Mouse (Mus musculus) neural tube, embryonic 15.5 days (tissue): ENCODE results near the gene Olfr65. TPM values are rescaled to one million over a fixed set of nuclear protein-coding genes. Genes with fewer than 3 reads are reported as not detected.

Experiments used
- ATAC-seq: fragments of 200-750 bp; cut with Nextera tagmentation; 2 replicates; pipeline ENCODE4 v1.8.0; 2017; ENCODE audit warnings: mild to moderate bottlenecking, moderate TSS enrichment, moderate library complexity; ENCODE audit not compliant: low FRiP score
- H3K27ac ChIP-seq: fragments of 300-500 bp; sonication (generic); replicated peaks from 2 replicates; pipeline ENCODE4 v1.5.1; 2015; ENCODE audit warnings: mild to moderate bottlenecking, inconsistent platforms
- H3K27me3 ChIP-seq: fragments of 300-500 bp; sonication (generic); replicated peaks from 2 replicates; pipeline ENCODE4 v1.6.1; 2015; ENCODE audit warnings: inconsistent platforms
- H3K36me3 ChIP-seq: fragments of 300-500 bp; sonication (generic); 2 replicates; pipeline ENCODE4 v1.6.1; 2015; ENCODE audit warnings: inconsistent platforms
- H3K4me1 ChIP-seq: fragments of 300-500 bp; sonication (generic); 2 replicates; pipeline ENCODE4 v1.6.1; 2015; ENCODE audit warnings: inconsistent platforms
- H3K4me2 ChIP-seq: fragments of 300-500 bp; sonication (generic); 2 replicates; pipeline ENCODE4 v1.6.1; 2015; ENCODE audit warnings: inconsistent platforms, mild to moderate bottlenecking, moderate library complexity
- H3K4me3 ChIP-seq: fragments of 300-500 bp; sonication (generic); replicated peaks from 2 replicates; pipeline ENCODE4 v1.5.1; 2015; ENCODE audit warnings: mild to moderate bottlenecking, inconsistent platforms
- H3K9ac ChIP-seq: fragments of 300-500 bp; sonication (generic); replicated peaks from 2 replicates; pipeline ENCODE4 v1.6.1; 2015; ENCODE audit warnings: mild to moderate bottlenecking, inconsistent platforms
- H3K9me3 ChIP-seq: fragments of 300-500 bp; sonication (generic); replicated peaks from 2 replicates; pipeline ENCODE4 v1.6.1; 2016; ENCODE audit warnings: inconsistent platforms
- WGBS: fragments of 180-500 bp; shearing (Covaris S2); methylation state at CpG from one replicate; pipeline ENCODE4 v1.1.7; 2015; ENCODE audit warnings: mixed read lengths; 5-methylcytosine and 5-hydroxymethylcytosine counted together
- polyA plus RNA-seq: library from polyadenylated mRNA; unstranded; fragments of >200 nt; fragmentation: Nextera tagmentation; extraction: Ambion mirVana; gene quantifications from 2 replicates; pipeline ENCODE4 v1.2.1, GENCODE M21; 2015

Olfr65 gene
- polyA plus RNA-seq = not detected in 2 replicates

DNA sequence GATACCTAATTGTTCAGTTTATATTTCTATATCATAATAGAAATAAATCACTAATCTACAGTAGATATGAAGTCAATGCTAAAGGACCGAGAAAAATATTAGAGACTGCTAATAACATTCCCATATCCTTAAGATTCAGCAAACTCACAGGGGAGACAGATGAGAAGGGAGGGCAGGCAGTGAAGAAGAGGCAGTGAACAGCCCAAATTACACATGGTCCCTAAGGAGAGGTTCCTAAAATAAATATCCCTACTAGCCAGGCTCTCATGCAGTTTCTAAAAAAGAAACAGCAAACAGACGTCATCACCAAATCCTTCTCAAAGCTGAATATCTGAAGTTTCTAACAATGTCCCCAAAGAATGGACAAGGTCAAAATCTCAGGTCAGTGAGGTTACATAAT is at the start of gene Olfr65:
Olfr65 (plus strand) TSS at position 301 of the 400 bp plus-strand sequence.
- H3K4me3 ChIP-seq = no peak within 1 kb of the TSS
- 77% methylated on average over 2 of the region's 2 CpGs for WGBS

DNA sequence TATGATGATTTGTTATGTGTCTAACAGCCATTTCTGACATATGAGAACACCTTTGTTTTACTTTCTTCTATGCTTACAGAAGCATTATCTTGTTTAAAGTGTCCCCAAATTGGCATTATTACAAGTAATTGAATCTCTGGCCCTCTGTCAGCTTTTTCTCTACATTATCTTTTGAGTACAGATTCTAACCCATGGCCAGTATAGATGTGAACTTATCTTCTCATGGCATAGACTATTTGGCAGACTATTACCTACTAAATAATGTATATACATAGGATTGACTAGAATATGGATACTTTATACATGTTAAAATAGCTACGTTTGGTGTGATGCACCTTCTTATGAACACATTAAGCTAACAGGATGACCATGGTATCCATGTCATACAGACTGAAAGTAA is 48.6 kb upstream of the Olfr65 start:
- Histone ChIP-seq H3K9me3 (no peaks in the 10 kb centered on the region), H3K4me1 (no peaks in the 10 kb centered on the region), H3K27ac (no peak overlapping the region), H3K9ac (no peak overlapping the region), H3K27me3 (no peaks in the 10 kb centered on the region), H3K4me2 (no peak overlapping the region), H3K4me3 (no peak overlapping the region), H3K36me3 (no peaks in the 10 kb centered on the region)
- 91% methylated on average over 1 of the region's 1 CpGs for WGBS
- ATAC-seq = no peak

More for the DNA sequence above, at the start of gene Olfr65:
- Histone ChIP-seq H3K36me3 (no peaks in the 10 kb centered on the region), H3K4me2 (no peak within 1 kb of the TSS), H3K9me3 (no peaks in the 10 kb centered on the region), H3K27me3 (no peaks in the 10 kb centered on the region), H3K27ac (no peak within 1 kb of the TSS), H3K9ac (no peak within 1 kb of the TSS), H3K4me1 (no peaks in the 10 kb centered on the region)
- ATAC-seq = no peak

DNA sequence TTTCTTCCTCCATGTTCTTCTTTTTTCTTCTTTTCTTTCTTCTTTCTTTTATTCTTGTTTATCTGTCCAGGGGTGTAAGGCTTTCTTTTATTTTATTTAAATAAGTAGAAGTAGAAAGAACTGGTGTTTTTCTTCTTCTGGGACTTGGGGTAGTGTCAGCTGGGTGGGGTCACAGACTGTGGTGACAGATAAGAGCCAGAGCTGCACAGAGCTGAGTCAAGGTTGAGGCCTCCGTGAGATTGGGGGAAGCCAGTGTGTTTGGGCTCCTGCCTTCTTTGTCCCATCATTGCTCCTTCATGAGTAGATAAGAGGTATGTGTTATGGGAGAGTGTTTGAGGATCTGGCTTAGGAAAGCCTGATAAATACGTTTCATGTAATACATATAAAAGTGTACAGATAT is 44.2 kb upstream of the Olfr65 start:
- ATAC-seq = no peak
- H3K27ac ChIP-seq = no peak overlapping the region
- H3K4me3 ChIP-seq = no peak overlapping the region
- no peaks in the 10 kb centered on the region for H3K36me3 ChIP-seq
- H3K9me3 ChIP-seq = no peaks in the 10 kb centered on the region
- no peak overlapping the region for H3K4me2 ChIP-seq
- H3K9ac ChIP-seq = no peak overlapping the region
- no peaks in the 10 kb centered on the region for H3K27me3 ChIP-seq
- WGBS = 81% methylated on average over 2 of the region's 2 CpGs
- no peaks in the 10 kb centered on the region for H3K4me1 ChIP-seq

DNA sequence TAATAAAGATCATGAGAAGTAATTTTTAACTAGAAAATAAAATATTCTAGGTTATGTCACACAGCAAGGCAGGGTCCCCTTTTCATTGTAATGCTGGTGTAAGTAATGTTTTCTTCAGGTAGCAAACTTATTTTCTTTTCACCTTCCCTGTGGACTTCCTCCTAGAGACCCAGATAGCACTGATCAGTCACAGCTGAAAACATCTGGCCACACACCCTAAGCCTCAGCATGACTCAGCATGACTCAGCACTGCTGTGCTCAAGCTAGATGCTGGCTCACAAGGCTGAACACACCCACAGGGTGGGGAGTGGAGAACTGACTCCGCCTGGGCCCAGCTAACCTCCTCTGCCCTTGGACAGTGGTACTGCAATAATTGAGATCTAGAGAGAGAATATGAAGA is 42.4 kb upstream of the Olfr65 start:
- 62% methylated on average over 1 of the region's 1 CpGs for WGBS
- Histone ChIP-seq H3K27me3 (no peaks in the 10 kb centered on the region), H3K4me3 (no peak overlapping the region), H3K27ac (no peak overlapping the region), H3K4me2 (no peak overlapping the region), H3K4me1 (no peaks in the 10 kb centered on the region), H3K36me3 (no peaks in the 10 kb centered on the region), H3K9ac (no peak overlapping the region), H3K9me3 (no peaks in the 10 kb centered on the region)
- ATAC-seq = no peak

DNA sequence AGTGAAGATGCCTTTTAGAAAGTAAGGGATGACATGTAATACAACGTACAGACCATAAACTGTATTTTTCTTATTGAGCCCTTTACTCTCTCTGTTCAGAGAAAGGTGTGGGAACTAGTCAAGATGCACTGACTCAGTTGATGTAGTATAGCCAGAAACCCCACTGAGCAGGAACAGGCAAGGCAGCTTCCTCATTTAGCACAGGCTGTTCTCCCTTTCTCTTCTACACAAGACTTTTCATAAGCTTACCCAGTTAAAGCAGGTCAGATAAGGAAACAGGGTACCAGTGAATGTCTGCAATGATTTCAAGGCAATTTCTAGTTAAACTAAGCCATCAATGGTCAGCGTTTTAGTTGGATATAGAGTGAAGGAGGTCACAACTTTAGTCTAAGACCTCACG is 41.8 kb upstream of the Olfr65 start:
- Histone ChIP-seq H3K9me3 (no peaks in the 10 kb centered on the region), H3K9ac (no peak overlapping the region), H3K4me3 (no peak overlapping the region), H3K27me3 (no peaks in the 10 kb centered on the region), H3K4me2 (no peak overlapping the region), H3K36me3 (no peaks in the 10 kb centered on the region), H3K4me1 (no peaks in the 10 kb centered on the region), H3K27ac (no peak overlapping the region)
- 88% methylated on average over 3 of the region's 3 CpGs for WGBS
- no peak for ATAC-seq

DNA sequence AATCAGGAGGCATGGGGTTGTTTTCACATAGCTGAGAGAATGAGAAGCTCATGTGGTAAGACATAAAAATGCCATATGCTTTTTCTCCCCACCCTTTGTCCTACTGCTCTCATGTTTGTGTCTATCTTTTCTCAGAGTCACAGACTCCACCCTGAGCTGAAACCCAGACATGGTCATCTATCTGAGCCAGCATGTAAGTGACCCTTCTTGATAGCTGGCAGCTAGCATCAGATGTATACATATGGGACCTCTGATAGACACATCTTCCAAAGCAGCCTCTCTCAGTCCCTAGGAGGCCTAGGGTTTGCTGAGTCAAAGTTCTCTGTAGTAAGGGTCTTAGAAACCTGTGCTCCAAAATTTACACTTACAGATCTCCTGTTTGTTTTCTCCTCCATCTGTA is 37.6 kb upstream of the Olfr65 start:
- H3K4me1 ChIP-seq = no peaks in the 10 kb centered on the region
- no peak for ATAC-seq
- H3K4me2 ChIP-seq = no peak overlapping the region
- no peaks in the 10 kb centered on the region for H3K9me3 ChIP-seq
- no peaks in the 10 kb centered on the region for H3K36me3 ChIP-seq
- H3K4me3 ChIP-seq = no peak overlapping the region
- H3K27ac ChIP-seq = no peak overlapping the region
- H3K9ac ChIP-seq = no peak overlapping the region
- H3K27me3 ChIP-seq = no peaks in the 10 kb centered on the region

DNA sequence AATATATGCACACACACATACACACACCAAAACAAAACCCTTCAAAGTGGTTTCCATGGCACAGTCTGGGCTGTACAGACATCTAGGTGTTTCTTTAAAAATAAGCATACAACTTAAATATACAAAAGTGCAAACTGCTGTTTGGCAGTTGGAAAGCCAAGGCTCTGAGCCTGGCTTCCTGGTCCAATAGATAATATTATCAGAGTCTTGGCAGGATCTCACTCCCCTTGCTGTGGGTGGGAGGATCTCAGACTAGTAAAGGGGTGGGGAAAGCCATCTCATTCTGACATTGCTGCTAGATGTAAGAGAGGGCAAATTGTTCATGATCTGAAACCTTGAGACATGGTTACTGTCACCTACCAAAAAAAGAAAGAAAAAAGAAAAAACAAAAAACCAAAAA is 32.6 kb upstream of the Olfr65 start:
- Histone ChIP-seq H3K27ac (no peak overlapping the region), H3K9me3 (no peaks in the 10 kb centered on the region), H3K4me1 (no peaks in the 10 kb centered on the region), H3K4me2 (no peak overlapping the region), H3K27me3 (no peaks in the 10 kb centered on the region), H3K36me3 (no peaks in the 10 kb centered on the region), H3K9ac (no peak overlapping the region), H3K4me3 (no peak overlapping the region)
- no peak for ATAC-seq

DNA sequence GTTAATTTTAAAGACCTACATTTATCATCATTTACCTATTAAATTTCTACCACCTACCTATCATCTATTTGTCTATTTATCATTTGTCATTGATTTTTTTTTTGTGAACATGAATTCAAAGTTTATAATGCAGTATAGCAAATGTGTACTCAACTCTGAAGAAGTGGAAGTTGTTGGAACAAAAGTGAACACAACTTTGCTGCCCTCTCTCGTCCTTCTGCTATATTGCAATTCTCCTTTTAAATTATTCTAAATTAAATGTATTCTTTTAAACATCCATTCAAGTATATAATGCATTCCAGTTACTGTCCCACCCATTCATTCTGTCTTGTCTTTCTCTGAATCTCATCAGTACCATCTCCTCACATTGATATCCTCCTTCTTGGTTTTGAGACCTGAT is 30.2 kb upstream of the Olfr65 start:
- no peak for ATAC-seq
- Histone ChIP-seq H3K27ac (no peak overlapping the region), H3K4me2 (no peak overlapping the region)

DNA sequence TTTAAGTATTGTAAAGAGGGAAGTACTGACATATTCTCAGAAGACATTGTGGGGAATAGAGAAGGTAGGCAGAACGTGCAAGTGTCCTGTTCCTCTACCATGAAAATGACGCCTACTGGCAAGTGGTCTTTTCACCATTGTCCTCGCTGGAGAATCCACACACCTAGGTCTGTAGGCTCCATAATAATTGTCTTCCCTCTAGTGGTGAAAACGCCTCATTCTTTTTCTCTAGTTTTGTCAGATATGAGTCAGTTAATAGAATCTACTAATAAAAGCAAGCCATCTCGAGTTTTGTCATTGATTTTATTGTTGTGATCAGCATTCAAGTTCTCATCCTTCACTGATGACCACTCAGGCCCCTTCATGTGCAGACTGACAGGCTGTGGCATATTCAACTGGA is 28.8 kb upstream of the Olfr65 start:
- WGBS = 58% methylated on average over 5 of the region's 5 CpGs
- Histone ChIP-seq H3K9me3 (no peaks in the 10 kb centered on the region), H3K27me3 (no peaks in the 10 kb centered on the region), H3K36me3 (no peaks in the 10 kb centered on the region), H3K4me2 (no peak overlapping the region), H3K4me3 (no peak overlapping the region), H3K27ac (no peak overlapping the region), H3K9ac (no peak overlapping the region), H3K4me1 (no peaks in the 10 kb centered on the region)
- ATAC-seq = no peak

More for the DNA sequence above, 30.2 kb upstream of the Olfr65 start:
- WGBS = 11% methylated on average over 1 of the region's 1 CpGs
- no peaks in the 10 kb centered on the region for H3K36me3 ChIP-seq
- H3K9me3 ChIP-seq = no peaks in the 10 kb centered on the region
- H3K9ac ChIP-seq = no peak overlapping the region
- no peaks in the 10 kb centered on the region for H3K4me1 ChIP-seq
- H3K4me3 ChIP-seq = no peak overlapping the region
- H3K27me3 ChIP-seq = no peaks in the 10 kb centered on the region

DNA sequence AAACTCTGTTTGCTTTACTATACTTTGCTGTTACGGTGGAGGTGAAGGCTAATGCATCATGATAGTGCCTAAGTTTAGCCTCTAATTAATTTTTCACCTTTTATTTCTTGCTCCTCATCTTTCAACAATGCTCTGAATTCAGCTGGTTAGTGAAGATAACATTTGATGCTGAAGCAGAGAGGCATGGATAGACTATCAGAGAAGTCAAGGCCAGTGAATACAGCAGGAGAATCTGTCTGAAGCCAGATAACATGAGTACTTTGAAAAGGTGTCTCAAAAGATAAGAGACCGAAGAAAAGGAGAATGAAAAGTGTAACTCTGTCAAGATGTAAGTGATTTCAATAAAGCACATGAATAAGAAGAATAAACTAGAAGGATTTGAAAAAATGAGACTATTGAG is 26.2 kb upstream of the Olfr65 start:
- 95% methylated on average over 2 of the region's 2 CpGs for WGBS
- no peaks in the 10 kb centered on the region for H3K4me1 ChIP-seq
- H3K9me3 ChIP-seq = no peaks in the 10 kb centered on the region
- no peak overlapping the region for H3K4me3 ChIP-seq
- no peaks in the 10 kb centered on the region for H3K36me3 ChIP-seq
- no peak overlapping the region for H3K9ac ChIP-seq
- no peaks in the 10 kb centered on the region for H3K27me3 ChIP-seq
- no peak for ATAC-seq
- H3K4me2 ChIP-seq = no peak overlapping the region
- no peak overlapping the region for H3K27ac ChIP-seq

DNA sequence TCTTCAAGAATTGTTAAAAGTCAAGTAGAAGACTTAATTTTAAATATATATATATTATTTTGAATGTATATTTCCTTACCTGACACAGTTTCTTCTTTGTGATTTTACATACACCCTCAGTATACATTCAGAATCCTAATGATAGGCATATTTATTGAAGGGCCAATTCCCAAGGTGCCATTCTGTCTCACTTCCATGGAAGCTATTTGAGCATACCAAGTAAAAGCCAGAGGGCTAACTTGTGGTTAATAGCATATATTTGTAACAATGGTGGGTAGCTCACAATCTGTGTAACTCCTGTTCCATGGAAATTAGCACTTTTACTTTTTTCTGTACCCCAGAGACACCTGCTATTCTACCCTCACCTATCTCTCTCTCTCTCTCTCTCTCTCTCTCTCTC is 17.1 kb upstream of the Olfr65 start, which contains the start of gene Olfr66:
Olfr66 (minus strand) TSS at position 101 of the 400 bp plus-strand sequence.
- Histone ChIP-seq H3K9ac (no peak within 1 kb of the TSS), H3K9me3 (no peaks in the 10 kb centered on the region), H3K4me3 (no peak within 1 kb of the TSS), H3K4me2 (no peak within 1 kb of the TSS), H3K36me3 (no peaks in the 10 kb centered on the region), H3K4me1 (no peaks in the 10 kb centered on the region), H3K27ac (no peak within 1 kb of the TSS), H3K27me3 (no peaks in the 10 kb centered on the region)
- ATAC-seq = no peak

DNA sequence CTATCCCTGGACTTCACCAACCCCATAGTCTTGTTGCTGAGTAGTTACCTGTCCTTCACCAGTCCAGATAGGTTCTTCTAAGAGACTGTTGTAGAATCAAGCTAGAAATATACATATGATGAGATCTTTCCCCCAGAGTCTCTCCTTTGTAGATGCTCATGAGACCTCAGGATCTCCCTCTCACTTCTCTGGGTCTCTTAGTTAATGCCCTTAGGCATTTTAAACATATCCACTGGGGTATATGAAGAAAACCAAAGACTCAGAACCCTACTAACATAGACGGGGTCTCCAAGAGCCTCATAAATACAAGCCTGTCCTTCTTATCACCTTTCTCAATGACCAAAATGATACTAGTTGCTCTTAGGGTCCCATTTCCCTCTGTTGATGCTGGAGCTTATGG is 8.9 kb upstream of the Olfr65 start, which contains the start of gene Olfr64:
Olfr64 (minus strand) TSS at position 101 of the 400 bp plus-strand sequence.
- H3K27ac ChIP-seq = no peak within 1 kb of the TSS
- no peak for ATAC-seq
- H3K4me3 ChIP-seq = no peak within 1 kb of the TSS
- no peaks in the 10 kb centered on the region for H3K27me3 ChIP-seq
- no peak within 1 kb of the TSS for H3K9ac ChIP-seq
- no peak within 1 kb of the TSS for H3K4me2 ChIP-seq
- 71% methylated on average over 1 of the region's 1 CpGs for WGBS
- H3K4me1 ChIP-seq = no peaks in the 10 kb centered on the region
- H3K36me3 ChIP-seq = no peaks in the 10 kb centered on the region
- H3K9me3 ChIP-seq = no peaks in the 10 kb centered on the region

DNA sequence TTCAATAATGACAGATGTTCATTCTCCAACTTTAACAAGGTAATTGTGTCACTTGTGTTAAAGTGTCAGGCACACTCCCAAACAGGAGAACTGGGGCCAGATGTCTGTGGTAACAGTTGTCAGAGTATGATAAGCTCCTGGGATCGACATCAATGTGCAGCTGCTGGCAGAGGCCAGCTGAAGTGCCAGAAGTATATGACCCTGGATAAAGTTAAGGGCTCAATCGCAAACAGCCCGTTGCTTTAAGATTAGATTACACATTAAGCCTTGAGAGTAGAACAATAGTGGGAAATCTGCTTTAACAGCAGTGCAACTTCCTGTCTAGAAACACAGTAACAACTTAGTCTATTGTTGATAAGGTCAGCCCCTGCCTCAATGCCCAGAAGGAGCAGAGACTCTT is 6.8 kb downstream of the Olfr65 start:
- Histone ChIP-seq H3K27ac (no peak overlapping the region), H3K4me3 (no peak overlapping the region), H3K27me3 (no peaks in the 10 kb centered on the region), H3K4me1 (no peaks in the 10 kb centered on the region), H3K4me2 (no peak overlapping the region), H3K9me3 (no peaks in the 10 kb centered on the region), H3K9ac (no peak overlapping the region), H3K36me3 (no peaks in the 10 kb centered on the region)
- no peak for ATAC-seq
- 55% methylated on average over 3 of the region's 3 CpGs for WGBS
